ENCODE assay signal across 8 mouse cellular contexts in genomic region chr14:105893623-105893995, GRCm38 (mm10). TPM values are rescaled to one million over a fixed set of nuclear protein-coding genes. Genes with fewer than 3 reads are reported as not detected.
A peak's percentile ranks its signal among the peaks of the same experiment; 100 is the strongest.
DNase-seq lines count a peak whose midpoint lies in the region; ATAC-seq and TF ChIP-seq lines count a peak whose summit lies in the region.

No protein-coding gene starts in this region.

- intact Hi-C loops in left cerebral cortex, adult 2 months (cut with DNase I) = loop anchor here (10.0 kb wide), 2 partner anchors 611 to 719 kb away; partner anchors contain the start of gene Rbm26
- intact Hi-C loops in left cerebral cortex, postnatal 10 days (cut with DNase I) = loop anchor here (10.0 kb wide), 2 partner anchors 611 to 719 kb away; partner anchors contain the start of gene Rbm26

- H3K36me3 ChIP-seq in forebrain, embryonic 12.5 days (replicated peaks) = peaks cover 6% of the 10 kb centered on the region
- H3K36me3 ChIP-seq in intestine, postnatal 0 days (ENCODE audit: control insufficient read depth, insufficient read depth) = peaks cover 10% of the 10 kb centered on the region; the same call in 1 of the 2 replicates
- H3K36me3 ChIP-seq in liver, embryonic 14.5 days (replicated peaks; ENCODE audit: control insufficient read depth, insufficient read depth, low read depth) = no peaks in the 10 kb centered on the region
- peaks cover 17% of the 10 kb centered on the region for H3K36me3 ChIP-seq in small intestine, adult 2 months (ENCODE audit: control insufficient read depth, insufficient read depth, low read length)

- no peak for TF ChIP-seq CTCF in left cerebral cortex, adult 2 months (IDR thresholded peaks at IDR 0.05)
- TF ChIP-seq CTCF in bone marrow macrophage, adult 2 months (IDR thresholded peaks at IDR 0.05; ENCODE audit: low read depth, low read length) = no peak
- no peak for TF ChIP-seq CTCF in intestine, postnatal 0 days (IDR thresholded peaks at IDR 0.05; ENCODE audit: low read depth)
- TF ChIP-seq CTCF in liver, embryonic 14.5 days (IDR thresholded peaks at IDR 0.05; ENCODE audit: low read depth) = no peak
- no peak for TF ChIP-seq CTCF in small intestine, adult 2 months (IDR thresholded peaks at IDR 0.05; ENCODE audit: extremely low read depth, insufficient read length, insufficient replicate concordance, low read depth, low read length)

- H3K9me3 ChIP-seq in forebrain, embryonic 12.5 days = no peaks in the 10 kb centered on the region
- no peaks in the 10 kb centered on the region for H3K9me3 ChIP-seq in intestine, postnatal 0 days (ENCODE audit: control insufficient read depth)
- H3K9me3 ChIP-seq in liver, embryonic 14.5 days (ENCODE audit: control insufficient read depth, low read length) = no peaks in the 10 kb centered on the region

- peaks cover 24% of the 10 kb centered on the region for H3K4me1 ChIP-seq in bone marrow macrophage, adult 2 months (ENCODE audit: control insufficient read depth, insufficient read depth, low read length)
- H3K4me1 ChIP-seq in forebrain, embryonic 12.5 days = peaks cover 22% of the 10 kb centered on the region
- H3K4me1 ChIP-seq in intestine, postnatal 0 days (replicated peaks; ENCODE audit: control insufficient read depth, insufficient read depth, low read length) = no peaks in the 10 kb centered on the region
- peaks cover 0 to 6% of the 10 kb centered on the region in 2 experiments; a peak in 2 of 4 replicates for H3K4me1 ChIP-seq in liver, embryonic 14.5 days (replicated peaks; ENCODE audit: control insufficient read depth in 2 of 2, insufficient read depth in 2 of 2, low read length in 1 of 2)
- no peaks in the 10 kb centered on the region; the same call in none of the 2 replicates for H3K4me1 ChIP-seq in small intestine, adult 2 months (ENCODE audit: control insufficient read depth, insufficient read depth, insufficient read length, low read length)

- WGBS in forebrain, embryonic 12.5 days = 29% methylated on average over 9 of the region's 9 CpGs
- 45% methylated on average over 9 of the region's 9 CpGs for whole genome bisulfite sequencing in intestine, postnatal 0 days
- 41% methylated on average over 9 of the region's 9 CpGs for WGBS in liver, embryonic 14.5 days (ENCODE audit: insufficient replicate concordance)
- 44% methylated on average over 9 of the region's 9 CpGs for WGBS in small intestine, adult 2 months

- no peak for TF ChIP-seq EP300 in liver, embryonic 14.5 days (IDR thresholded peaks at IDR 0.05; ENCODE audit: low read depth)

- no peak for TF ChIP-seq POLR2A in bone marrow macrophage, adult 2 months (IDR thresholded peaks at IDR 0.05; ENCODE audit: borderline replicate concordance, low read depth, low read length)
- TF ChIP-seq POLR2A in small intestine, adult 2 months (IDR thresholded peaks at IDR 0.05; ENCODE audit: low read depth, low read length) = no peak

- peak overlapping the region; percentile 99 for H3K27ac ChIP-seq in left cerebral cortex, adult 2 months
- H3K27ac ChIP-seq in bone marrow macrophage, adult 2 months (ENCODE audit: insufficient read depth, low read depth, low read length) = no peak overlapping the region
- no peak overlapping the region for H3K27ac ChIP-seq in forebrain, embryonic 12.5 days
- H3K27ac ChIP-seq in intestine, postnatal 0 days (ENCODE audit: low read depth, low read length) = no peak overlapping the region
- H3K27ac ChIP-seq in liver, embryonic 14.5 days = no peak overlapping the region
- peak overlapping the region; percentile 43 for H3K27ac ChIP-seq in small intestine, adult 2 months (ENCODE audit: insufficient read depth, low read depth, low read length)

- peak in 1 of 2 experiments; percentile 49 for DNase-seq in left cerebral cortex, adult 2 months (ENCODE audit: extremely low spot score in 1 of 2, low spot score in 2 of 2)
- no peak for DNase-seq in left cerebral cortex, postnatal 10 days (ENCODE audit: extremely low spot score in 1 of 2, low spot score in 2 of 2)
- DNase-seq in liver, embryonic 14.5 days (ENCODE audit: low read depth in 3 of 3, low spot score in 3 of 3) = no peak
- no peak for DNase-seq in spleen, postnatal 4 days (ENCODE audit: low spot score in 2 of 2)

- no peak for ATAC-seq in forebrain, embryonic 12.5 days (ENCODE audit: low FRiP score)
- no peak for ATAC-seq in intestine, postnatal 0 days
- no peak for ATAC-seq in liver, embryonic 14.5 days (ENCODE audit: insufficient read depth)

- peak overlapping the region; percentile 89 for H3K4me2 ChIP-seq in forebrain, embryonic 12.5 days
- H3K4me2 ChIP-seq in intestine, postnatal 0 days (replicated peaks; ENCODE audit: low read depth) = peak overlapping the region; percentile 92
- H3K4me2 ChIP-seq in liver, embryonic 14.5 days (ENCODE audit: low read depth) = peak overlapping the region; percentile 69

- H3K9ac ChIP-seq in forebrain, embryonic 12.5 days = peak overlapping the region; percentile 36
- H3K9ac ChIP-seq in intestine, postnatal 0 days (ENCODE audit: low read depth, low read length) = peak overlapping the region; percentile 27; the same call in 1 of the 2 replicates
- H3K9ac ChIP-seq in liver, embryonic 14.5 days (replicated peaks) = no peak overlapping the region

- H3K4me3 ChIP-seq in left cerebral cortex, adult 2 months = peak overlapping the region; percentile 57
- peak overlapping the region; percentile 34; the same call in 1 of the 2 replicates for H3K4me3 ChIP-seq in bone marrow macrophage, adult 2 months (ENCODE audit: insufficient read depth, low read length)
- H3K4me3 ChIP-seq in forebrain, embryonic 12.5 days (replicated peaks) = peak overlapping the region; percentile 76
- H3K4me3 ChIP-seq in intestine, postnatal 0 days (ENCODE audit: low read depth, low read length) = peak overlapping the region; percentile 92
- H3K4me3 ChIP-seq in liver, embryonic 14.5 days (ENCODE audit: insufficient read depth in 1 of 2, low read depth in 2 of 2, low read length in 2 of 2) = peak overlapping the region; percentile 3 to 14; a peak in 1 of 4 replicates
- peak overlapping the region; percentile 55 for H3K4me3 ChIP-seq in small intestine, adult 2 months (ENCODE audit: low read depth, low read length)

- H3K27me3 ChIP-seq in forebrain, embryonic 12.5 days = peaks cover 12% of the 10 kb centered on the region
- H3K27me3 ChIP-seq in intestine, postnatal 0 days (replicated peaks; ENCODE audit: control insufficient read depth, insufficient read depth, low read length) = no peaks in the 10 kb centered on the region
- H3K27me3 ChIP-seq in liver, embryonic 14.5 days (ENCODE audit: control insufficient read depth, insufficient read depth, low read length) = peaks cover 36% of the 10 kb centered on the region
- no peaks in the 10 kb centered on the region for H3K27me3 ChIP-seq in small intestine, adult 2 months (ENCODE audit: control insufficient read depth, insufficient read depth, low read length)

RNA-seq across cellular contexts. Expression of gene Spry2, which starts 3.0 kb away (rescaled TPM):
- 100 to 1,000 TPM in 1 of 2 experiments, 10 to 100 TPM in 1; 96.2 to 102 TPM for total RNA-seq in left cerebral cortex, adult 2 months (2021)
- 10 to 100 TPM; 63.5 to 70.8 TPM for total RNA-seq in left cerebral cortex, postnatal 10 days (2021)
- polyA plus RNA-seq in bone marrow macrophage, adult 2 months (2012; ENCODE audit: insufficient read depth, insufficient read length, missing spikeins) = 3.2 and 3.5 TPM in 2 replicates
- 10.0 and 18.2 TPM in 2 replicates for polyA plus RNA-seq in forebrain, embryonic 12.5 days (2016; fragmentation: Nextera tagmentation; extraction: Ambion mirVana)
- 36.1 and 41.1 TPM in 2 replicates for polyA plus RNA-seq in intestine, postnatal 0 days (2015; fragmentation: Nextera tagmentation; extraction: Ambion mirVana)
- polyA plus RNA-seq in liver, embryonic 14.5 days (2012; rRNA removed) = 0.92 and 1.1 TPM in 2 replicates
- polyA plus RNA-seq in liver, embryonic 14.5 days (2014; fragmentation: Nextera tagmentation; extraction: Ambion mirVana) = 3.1 and 3.5 TPM in 2 replicates
- polyA plus RNA-seq in small intestine, adult 2 months (2012; rRNA removed) = 5.6 and 11.6 TPM in 2 replicates

Comparison
In these comparisons a context has a peak if more than half of its experiments do, and no peak if none do; other contexts are left out.
1. H3K27ac ChIP-seq: peak in left cerebral cortex, adult 2 months (single experiment) and small intestine, adult 2 months (single experiment); none in bone marrow macrophage, adult 2 months (single experiment), forebrain, embryonic 12.5 days (single experiment), intestine, postnatal 0 days (single experiment) and liver, embryonic 14.5 days (single experiment).
2. H3K4me3 ChIP-seq: peak in every context shown above with its lines; median percentile 92 in intestine, postnatal 0 days; 76 in forebrain, embryonic 12.5 days; 57 in left cerebral cortex, adult 2 months; 55 in small intestine, adult 2 months; 34 in bone marrow macrophage, adult 2 months; 8 in liver, embryonic 14.5 days.
3. Peak in every context shown above with its lines, with median percentiles within 50 percentile points of each other: H3K4me2 ChIP-seq.